Comparison of ENCODE assay signal across 9 mouse cellular contexts in genomic region chr1:167888120-167888519, GRCm38 (mm10).
A peak's percentile ranks its signal among the peaks of the same experiment; 100 is the strongest.
DNase-seq lines count a peak whose midpoint lies in the region; ATAC-seq and TF ChIP-seq lines count a peak whose summit lies in the region.
"Had no signal": no experiment of that assay in that cellular context is flagged by ENCODE, and none has a peak within 500 bp of the region (broad histone marks: within the 10 kb centered on the region; RNA-seq: fewer than 3 reads in every experiment).

No protein-coding gene starts in this region.

- ATAC-seq in heart, embryonic 12.5 days (ENCODE audit: insufficient number of reproducible peaks, low FRiP score): no peak
- no peak for ATAC-seq in stomach, embryonic 14.5 days (ENCODE audit: insufficient number of reproducible peaks, insufficient read depth, low FRiP score, low read depth)
- ATAC-seq in stomach, postnatal 0 days (ENCODE audit: low FRiP score, low TSS enrichment): no peak
- no peak for ATAC-seq in limb, embryonic 13.5 days (ENCODE audit: low FRiP score, low read depth)

- H3K4me2 ChIP-seq in heart, embryonic 12.5 days: peak overlapping the region; percentile 67
- peak overlapping the region; percentile 47; the same call in 1 of the 2 replicates for H3K4me2 ChIP-seq in stomach, embryonic 14.5 days (replicated peaks; ENCODE audit: low read depth, low read length)
- no peak overlapping the region for H3K4me2 ChIP-seq in stomach, postnatal 0 days (replicated peaks; ENCODE audit: low read depth)
- peak overlapping the region; percentile 55 for H3K4me2 ChIP-seq in limb, embryonic 13.5 days (replicated peaks)

- H3K27me3 ChIP-seq in heart, embryonic 12.5 days (replicated peaks): peaks cover 17% of the 10 kb centered on the region
- H3K27me3 ChIP-seq in stomach, embryonic 14.5 days (ENCODE audit: control insufficient read depth, insufficient read depth, low read length): no peaks in the 10 kb centered on the region
- no peaks in the 10 kb centered on the region for H3K27me3 ChIP-seq in stomach, postnatal 0 days (ENCODE audit: control insufficient read depth, insufficient read depth, low read length)
- peaks cover 28% of the 10 kb centered on the region for H3K27me3 ChIP-seq in limb, embryonic 13.5 days

- WGBS in heart, embryonic 12.5 days: 74% methylated on average over 5 of the region's 5 CpGs
- WGBS in stomach, embryonic 14.5 days: 63% methylated on average over 5 of the region's 5 CpGs
- WGBS in stomach, postnatal 0 days: 47% methylated on average over 5 of the region's 5 CpGs
- 61% methylated on average over 5 of the region's 5 CpGs for WGBS in limb, embryonic 13.5 days

- intact Hi-C loops in heart, postnatal 25 days (cut with DNase I): no loop called here

- no peak for TF ChIP-seq EP300 in stomach, postnatal 0 days (optimal IDR thresholded peaks at IDR 0.05)

- no peaks in the 10 kb centered on the region for H3K9me3 ChIP-seq in heart, embryonic 12.5 days (replicated peaks)
- H3K9me3 ChIP-seq in stomach, embryonic 14.5 days (ENCODE audit: control insufficient read depth, low read depth, low read length): no peaks in the 10 kb centered on the region
- H3K9me3 ChIP-seq in stomach, postnatal 0 days (ENCODE audit: control insufficient read depth, low read length): no peaks in the 10 kb centered on the region
- no peaks in the 10 kb centered on the region for H3K9me3 ChIP-seq in limb, embryonic 13.5 days

- H3K4me1 ChIP-seq in heart, embryonic 12.5 days (replicated peaks): no peaks in the 10 kb centered on the region
- no peaks in the 10 kb centered on the region for H3K4me1 ChIP-seq in stomach, embryonic 14.5 days (ENCODE audit: control insufficient read depth, insufficient read depth, low read length)
- H3K4me1 ChIP-seq in stomach, postnatal 0 days (replicated peaks; ENCODE audit: control insufficient read depth, insufficient read depth): no peaks in the 10 kb centered on the region
- peaks cover 17% of the 10 kb centered on the region for H3K4me1 ChIP-seq in limb, embryonic 13.5 days

- no peak for DNase-seq in heart, postnatal 25 days (ENCODE audit: low spot score)
- DNase-seq in stomach, postnatal 0 days (ENCODE audit: low spot score): no peak
- DNase-seq in spleen, postnatal 10 days (ENCODE audit: low spot score in 2 of 2): no peak
- no peak for DNase-seq in embryo, embryonic 9.5 days (ENCODE audit: extremely low spot score)
- DNase-seq in B cell, adult 2 months: no peak
- DNase-seq: layer of hippocampus, adult 9-11 months had no signal

- H3K9ac ChIP-seq in heart, embryonic 12.5 days: 0 out of 2 replicates have a peak overlapping the region, but pooled peaks have one; percentile 43
- no peak overlapping the region for H3K9ac ChIP-seq in stomach, embryonic 14.5 days (replicated peaks; ENCODE audit: low read depth, low read length)
- no peak overlapping the region for H3K9ac ChIP-seq in stomach, postnatal 0 days (ENCODE audit: low read length)
- no peak overlapping the region for H3K9ac ChIP-seq in limb, embryonic 13.5 days

- TF ChIP-seq CTCF in stomach, postnatal 0 days (IDR thresholded peaks at IDR 0.05; ENCODE audit: low read depth): no peak

- no peaks in the 10 kb centered on the region for H3K36me3 ChIP-seq in heart, embryonic 12.5 days
- H3K36me3 ChIP-seq in stomach, embryonic 14.5 days (ENCODE audit: control insufficient read depth, insufficient read depth, low read length): no peaks in the 10 kb centered on the region
- H3K36me3 ChIP-seq in stomach, postnatal 0 days (ENCODE audit: control insufficient read depth, insufficient read depth, low read length): no peaks in the 10 kb centered on the region
- no peaks in the 10 kb centered on the region for H3K36me3 ChIP-seq in limb, embryonic 13.5 days

- H3K27ac ChIP-seq in heart, embryonic 12.5 days (ENCODE audit: poor library complexity, severe bottlenecking): no peak overlapping the region
- no peak overlapping the region for H3K27ac ChIP-seq in stomach, embryonic 14.5 days (ENCODE audit: low read length)
- no peak overlapping the region for H3K27ac ChIP-seq in stomach, postnatal 0 days (replicated peaks)
- no peak overlapping the region for H3K27ac ChIP-seq in limb, embryonic 13.5 days

- H3K4me3 ChIP-seq in heart, embryonic 12.5 days: peak overlapping the region; percentile 41
- no peak overlapping the region for H3K4me3 ChIP-seq in stomach, embryonic 14.5 days (ENCODE audit: low read depth, low read length)
- no peak overlapping the region; the same call in 1 of the 2 replicates for H3K4me3 ChIP-seq in stomach, postnatal 0 days (ENCODE audit: low read depth, low read length)
- H3K4me3 ChIP-seq in limb, embryonic 13.5 days: no peak overlapping the region
